Mouse (Mus musculus): ENCODE measurements around the gene Brd7.

The Brd7 gene

GRCm38 (mm10) chr8:88361708-88362428, at the start of gene Brd7:
Gene Brd7 (minus strand): TSS chr8:88362194.
- DNase-seq = peak; percentile 95 to 96

DNA sequence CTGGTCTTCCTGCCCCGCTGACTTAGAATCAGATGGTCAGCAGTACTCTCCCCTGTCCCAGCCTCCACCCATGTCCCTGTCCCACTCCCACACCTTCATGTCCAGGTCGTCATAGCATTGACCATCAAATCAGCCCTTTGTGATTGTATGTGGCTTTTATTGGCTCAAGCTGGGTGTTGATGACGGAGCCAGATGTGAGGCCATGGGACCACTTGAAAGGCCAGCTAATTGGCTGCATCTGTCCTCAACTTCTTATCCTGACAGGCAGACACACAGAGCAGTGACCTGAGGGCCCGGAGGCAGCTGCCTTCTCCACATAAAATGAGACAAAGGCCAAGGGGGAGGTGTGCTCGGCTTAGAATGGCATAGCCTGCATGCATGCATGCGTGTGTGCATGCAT, 49.5 kb upstream of the Brd7 start:
- no peak for DNase-seq

DNA sequence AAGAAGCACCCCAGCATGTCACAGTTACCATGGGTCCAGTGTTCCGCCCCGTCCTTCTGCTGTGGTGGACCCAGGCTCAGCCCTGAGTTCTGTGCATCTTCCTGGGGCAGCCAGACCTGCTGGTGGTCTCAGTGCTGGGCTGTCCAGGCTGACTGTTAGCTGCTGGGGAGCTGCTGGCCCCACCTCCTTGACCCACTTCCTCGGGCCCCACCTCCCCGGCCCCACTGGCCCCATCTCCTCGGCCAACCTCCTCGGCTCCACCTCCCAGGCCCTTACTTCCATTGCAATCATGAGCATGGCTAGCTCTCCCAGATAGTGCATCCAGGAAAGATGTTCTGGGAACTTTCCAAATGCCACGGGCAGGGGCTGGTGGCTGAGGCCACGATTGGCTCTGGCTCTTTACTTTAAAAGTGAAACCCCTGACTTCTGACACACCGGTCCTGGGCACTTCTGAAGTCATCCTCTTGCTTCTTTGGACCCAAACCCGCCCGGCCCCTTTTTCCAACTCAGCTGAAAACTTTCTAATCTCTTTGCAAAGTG, 47.5 kb upstream of the Brd7 start:
- peak; percentile 43 to 45 for DNase-seq

DNA sequence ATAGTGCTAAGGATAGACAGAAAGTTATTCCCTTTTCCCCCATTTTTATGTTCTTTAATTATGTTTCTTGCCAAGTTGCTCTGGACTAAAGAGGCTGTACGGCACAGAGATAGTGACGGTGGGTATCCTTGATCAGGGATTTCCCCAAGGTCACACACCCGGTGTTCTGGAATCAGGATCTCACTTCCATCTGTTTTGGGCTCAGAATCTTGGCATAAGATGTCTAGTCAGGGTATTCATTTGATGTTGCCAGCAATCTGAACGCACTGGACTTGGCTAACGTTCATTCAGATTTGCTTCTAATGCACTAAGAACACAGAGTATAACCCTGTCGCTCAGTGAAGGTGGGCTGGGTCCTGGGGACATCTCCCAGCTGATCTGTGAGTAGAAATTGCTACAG, 45.7 kb upstream of the Brd7 start:
- peak; percentile 60 to 66 for DNase-seq

- DNase-seq = no peak
These were observed 36.1 kb upstream of the Brd7 start for GRCm38 (mm10) chr8:88398060-88398459.

DNA sequence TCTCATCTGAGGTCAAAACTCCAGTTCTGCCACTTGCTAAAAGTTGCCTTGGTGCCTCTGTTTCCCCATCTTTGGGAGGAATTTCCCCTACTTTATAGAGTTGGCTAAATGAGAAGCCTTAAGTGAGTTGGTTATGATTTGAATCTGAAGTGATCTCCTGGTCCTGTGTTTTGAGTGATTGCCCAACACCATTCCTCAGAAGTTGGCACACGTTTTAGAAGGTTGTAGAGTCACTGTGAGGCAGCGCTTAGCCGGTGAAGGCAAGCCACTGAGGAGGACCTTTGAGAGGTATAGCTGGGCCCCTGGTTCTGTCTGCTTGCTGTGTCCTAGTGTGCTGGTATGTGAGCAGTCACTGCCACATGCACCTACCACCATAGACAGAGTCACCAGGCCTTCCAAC, 31.3 kb upstream of the Brd7 start:
- DNase-seq = no peak

DNA sequence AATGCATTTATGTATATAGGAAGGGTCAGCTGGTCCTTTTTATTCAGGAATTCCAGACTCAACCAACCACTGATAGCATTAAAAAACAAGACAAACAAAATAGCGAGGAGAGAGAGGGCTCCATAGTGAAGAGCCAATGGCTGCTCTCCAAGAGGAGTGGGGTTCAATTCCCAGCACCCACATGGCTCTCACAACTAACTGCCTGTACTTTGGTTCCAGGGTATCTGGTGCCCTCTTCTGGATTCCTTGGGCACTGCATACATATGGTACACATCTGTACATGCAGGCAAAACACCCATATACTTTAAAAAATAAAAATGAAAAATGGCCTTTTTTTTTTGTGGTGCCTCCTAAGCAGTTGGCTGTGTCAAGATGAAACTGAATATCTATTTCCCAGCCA, 28.8 kb upstream of the Brd7 start:
- peak in 1 of 2 experiments; percentile 32 for DNase-seq

- no peak for DNase-seq
These were observed 26.8 kb upstream of the Brd7 start for GRCm38 (mm10) chr8:88388691-88389239.

DNA sequence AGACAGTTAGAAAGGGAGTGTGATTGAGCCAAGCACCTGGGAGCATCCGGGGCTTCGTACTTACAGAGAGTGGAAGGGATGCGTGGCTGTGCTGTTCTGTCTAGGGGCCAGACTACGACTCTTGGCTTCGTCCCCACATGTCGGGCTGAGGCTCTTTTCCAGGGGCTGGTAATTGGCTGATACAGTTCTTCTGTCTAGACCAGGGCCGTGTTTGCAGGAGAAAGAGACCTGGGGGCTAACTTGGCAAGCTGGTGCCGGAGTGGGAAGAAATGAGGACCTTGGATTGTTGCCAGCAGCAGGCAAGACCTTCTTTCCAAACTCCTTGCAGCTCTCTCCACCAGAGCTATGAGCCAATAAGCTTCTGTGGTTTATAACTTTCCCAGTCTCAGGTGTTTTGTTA, 25.9 kb upstream of the Brd7 start:
- peak; percentile 62 to 72 for DNase-seq

- no peak for DNase-seq
These were observed 21.2 kb upstream of the Brd7 start for GRCm38 (mm10) chr8:88383164-88383556.

DNA sequence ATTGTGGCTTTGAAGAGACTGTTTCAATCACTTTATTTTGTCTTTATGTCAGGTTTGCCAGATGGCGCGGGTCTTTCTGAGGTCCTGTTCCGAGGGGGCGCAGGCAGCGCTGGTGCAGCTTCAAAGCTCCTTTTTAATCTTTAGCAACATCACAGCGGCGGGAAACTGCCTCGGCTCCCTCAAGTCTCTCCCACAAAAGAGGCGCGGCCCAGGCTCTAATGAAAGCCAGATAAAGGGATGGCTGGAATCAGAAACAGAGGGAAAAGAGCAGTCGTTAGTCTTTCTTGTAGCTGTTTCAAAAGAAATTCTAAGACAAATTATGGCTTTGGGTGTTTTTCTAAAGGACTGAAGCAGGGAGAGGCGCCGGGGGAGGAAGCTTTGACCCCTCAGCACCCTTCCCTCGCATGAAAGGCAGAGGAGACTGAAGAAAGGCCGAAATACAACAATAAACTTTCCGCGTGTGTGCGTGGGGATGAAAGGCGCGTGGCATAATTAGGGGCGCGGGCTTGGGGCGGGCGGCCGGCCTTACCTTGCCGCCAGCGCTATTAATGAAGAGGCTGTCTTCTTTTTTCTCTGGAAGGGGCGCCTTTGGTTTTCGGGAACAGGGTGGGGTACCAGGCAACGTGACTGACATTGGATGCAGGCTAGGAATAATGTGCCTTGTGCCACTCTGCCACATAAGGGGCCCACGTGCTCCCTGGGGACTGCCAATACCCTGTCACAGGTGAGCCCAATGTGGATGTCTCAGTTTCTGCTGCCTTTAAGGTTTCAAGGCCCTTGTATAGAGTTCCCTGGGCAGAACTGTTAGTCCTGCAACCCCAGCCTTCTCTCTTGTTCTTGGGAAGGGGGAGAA, 20.5 kb upstream of the Brd7 start:
- no peak for DNase-seq

- no peak for DNase-seq
These were observed 18.5 kb upstream of the Brd7 start for GRCm38 (mm10) chr8:88380497-88380896.

DNA sequence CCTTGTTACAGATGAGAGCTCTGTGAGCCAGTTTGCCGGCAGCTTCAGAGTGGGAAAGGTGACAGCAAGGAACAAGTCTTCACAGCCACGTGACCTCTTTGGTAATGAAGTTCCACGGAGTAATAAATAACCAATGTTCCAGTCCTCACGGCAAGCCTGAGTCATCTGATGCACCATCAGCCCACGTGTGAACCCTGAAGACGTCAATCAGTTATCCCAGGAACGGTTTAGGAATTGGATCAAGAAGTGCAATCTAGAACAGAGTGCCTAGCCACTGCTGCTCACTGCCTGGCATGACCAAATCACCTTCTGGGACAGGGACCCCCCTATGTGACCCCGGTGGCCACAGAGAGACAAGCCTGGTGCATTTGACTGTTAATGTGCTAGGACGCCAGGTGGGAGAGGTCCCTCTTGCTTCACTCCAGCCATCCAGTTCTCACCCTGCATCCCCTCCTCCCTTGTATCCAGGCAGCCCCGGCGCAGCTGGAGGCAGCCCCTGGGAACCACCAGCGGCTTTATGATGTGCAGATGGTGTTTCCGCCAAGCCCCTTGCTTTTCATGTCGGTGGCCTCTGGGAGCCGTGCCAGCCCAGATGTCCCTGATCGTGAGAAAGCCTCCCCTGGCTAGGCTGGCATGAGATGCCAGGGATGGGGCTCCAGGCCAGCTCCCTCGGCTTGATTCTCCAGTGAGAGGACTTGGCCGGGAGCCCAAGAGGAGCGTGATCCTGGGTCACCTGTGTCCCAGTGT, 15.0 kb upstream of the Brd7 start:
- DNase-seq = peak; percentile 86 to 92

DNA sequence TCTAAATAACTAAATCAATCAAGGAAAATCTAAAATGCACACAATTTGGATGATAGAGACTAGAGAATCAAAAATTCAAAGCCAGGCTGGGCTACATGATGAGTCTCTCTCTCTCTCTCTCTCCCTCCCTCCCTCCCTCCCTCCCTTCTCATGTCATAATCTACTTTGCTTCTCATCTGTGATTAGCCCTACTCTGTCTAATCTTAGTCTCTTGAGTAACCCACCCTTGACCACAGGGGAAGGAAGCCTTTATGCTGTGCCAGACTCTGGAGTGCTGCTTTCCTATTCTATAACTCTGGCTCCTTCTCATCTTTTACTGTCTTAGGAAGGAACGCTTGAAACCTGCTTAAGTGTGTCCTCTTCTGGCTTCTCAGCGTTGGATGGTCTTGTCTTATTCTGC, 9.5 kb upstream of the Brd7 start:
- no peak for DNase-seq

DNA sequence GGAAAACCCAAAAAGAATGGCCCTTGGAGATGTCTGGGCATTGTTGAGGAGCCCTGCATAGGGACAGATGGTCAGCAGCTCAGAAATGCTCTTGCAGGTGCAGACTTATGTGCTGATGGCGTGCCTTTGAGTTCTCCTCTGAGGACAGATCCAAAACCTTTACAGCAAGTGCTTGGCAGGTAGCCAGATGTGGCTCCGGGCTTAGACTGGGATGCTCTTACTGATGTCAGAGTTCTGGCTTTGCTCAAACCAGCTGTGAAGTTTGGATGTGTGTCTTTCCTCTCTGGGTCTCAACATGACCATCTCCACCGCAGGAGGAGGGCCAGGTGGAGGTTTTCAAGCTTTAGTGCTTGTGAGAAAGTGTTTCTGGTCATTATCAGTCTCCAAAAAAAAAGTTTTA, 7.8 kb upstream of the Brd7 start:
- peak; percentile 44 to 45 for DNase-seq

DNA sequence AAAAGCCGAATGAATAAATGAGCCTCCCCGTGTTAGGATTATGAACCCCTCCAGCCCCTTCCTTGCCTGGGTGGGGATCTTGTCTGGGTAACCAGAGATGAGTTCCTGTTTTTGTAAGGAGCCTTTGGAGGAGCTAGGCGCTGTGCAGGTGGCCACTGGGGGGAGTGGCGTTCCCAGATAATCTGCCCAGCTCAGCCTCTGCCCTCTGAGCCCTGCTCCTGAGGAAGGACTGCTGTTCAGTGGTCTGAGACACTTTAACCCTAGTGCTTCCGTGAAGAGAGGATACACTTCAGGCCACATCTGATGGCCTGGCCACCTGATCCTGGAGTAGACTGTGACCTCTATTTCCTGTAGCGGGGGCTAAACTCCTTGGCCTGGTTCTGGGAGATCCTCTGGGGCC, 7.2 kb upstream of the Brd7 start:
- peak; percentile 69 to 78 for DNase-seq

- peak; percentile 66 to 68 for DNase-seq
These were observed 604 bp upstream of the Brd7 start for GRCm38 (mm10) chr8:88362446-88363150.

DNA sequence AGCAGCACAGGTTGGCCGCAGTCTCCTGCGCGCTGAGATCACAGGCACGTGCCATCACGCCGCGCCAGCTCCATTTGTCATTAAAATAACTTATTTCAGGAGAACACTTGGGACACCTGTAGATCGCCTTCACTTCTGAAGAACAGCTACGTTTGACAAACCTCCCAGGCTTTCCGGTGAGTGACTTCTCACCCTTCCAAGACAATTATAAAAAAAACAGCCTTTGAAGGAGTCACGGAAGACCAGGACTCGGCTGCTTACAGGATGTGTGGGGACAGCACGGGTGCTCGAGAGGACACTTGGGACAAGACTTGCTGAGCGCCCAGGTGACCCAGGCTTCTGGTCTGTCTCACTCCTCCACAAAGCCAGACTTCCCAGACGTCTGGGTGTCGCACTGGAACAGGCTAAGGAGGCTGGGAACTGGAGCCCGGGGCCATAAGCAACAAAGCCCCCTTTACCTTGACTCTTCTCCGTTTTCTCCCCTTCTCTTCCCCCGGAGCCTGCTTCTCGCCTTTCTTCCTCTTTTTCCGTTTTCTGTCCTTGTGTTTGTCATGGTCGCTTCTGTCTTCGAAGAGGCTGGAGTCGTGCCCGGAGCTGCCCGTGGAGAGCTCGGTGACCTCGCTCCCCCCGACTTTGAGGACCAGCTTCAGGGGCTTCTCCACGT, 818 bp downstream of the Brd7 start:
- DNase-seq = peak; percentile 30 to 73

GRCm38 (mm10) chr8:88359959-88360358, 2.0 kb downstream of the Brd7 start:
- DNase-seq = no peak

DNA sequence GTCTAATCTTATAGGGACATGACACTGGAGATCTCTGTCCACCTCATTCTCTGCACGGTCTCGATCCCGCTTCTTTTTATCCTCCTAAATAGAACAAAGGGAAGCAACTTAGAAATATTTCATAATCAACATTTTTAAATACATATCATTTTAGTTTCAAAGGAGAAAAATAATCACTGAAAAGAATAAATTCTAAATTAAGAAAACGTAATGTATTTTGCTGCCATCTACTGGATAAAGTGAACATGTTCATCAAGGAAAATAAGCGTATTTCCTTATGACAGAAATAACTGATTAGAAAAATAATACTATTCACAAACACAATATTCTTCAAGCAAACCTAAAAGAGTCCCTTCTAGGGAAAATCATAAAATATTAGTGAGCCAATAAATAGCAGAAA, 4.0 kb downstream of the Brd7 start:
- DNase-seq = no peak

DNA sequence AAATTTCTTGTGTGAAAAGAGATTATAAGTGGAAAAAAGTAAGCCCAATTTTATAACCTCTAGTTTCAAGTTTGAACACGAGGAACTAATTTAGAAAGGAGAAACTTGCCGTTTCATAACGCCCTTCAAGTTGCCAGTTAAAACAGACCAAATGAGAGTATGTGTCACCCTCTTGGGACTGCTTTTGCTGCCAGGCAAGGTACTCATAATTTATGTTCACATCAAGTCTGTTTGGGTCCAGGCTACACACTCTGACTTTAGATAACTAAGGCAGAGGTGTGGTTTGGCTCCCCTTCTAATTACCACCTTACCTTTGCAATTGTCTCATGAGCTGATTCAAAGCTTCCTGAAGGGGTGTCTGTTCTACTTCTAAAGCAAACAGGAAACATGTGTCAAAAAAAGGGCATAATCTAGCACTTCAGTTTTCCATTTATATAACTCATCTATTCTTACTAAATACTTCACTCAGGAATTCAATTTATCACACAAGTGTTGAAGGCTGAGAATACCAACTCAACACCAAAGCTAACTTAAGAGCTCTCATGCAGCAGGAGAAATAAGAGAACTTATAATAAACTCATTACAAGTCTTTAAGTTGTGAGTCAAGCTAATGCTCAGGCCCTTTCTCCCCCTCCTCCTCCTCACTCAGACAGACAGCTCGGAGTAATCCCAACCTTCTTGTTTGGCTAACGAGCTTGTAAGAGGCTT, 4.6 kb downstream of the Brd7 start:
- DNase-seq = no peak
